Mouse (Mus musculus) spleen, embryonic (tissue): ENCODE data around the gene Gca.

ENCODE experiments used
- CTCF ChIA-PET: fragments of 350-600 bp; sonication (Branson Sonifier 250); formaldehyde crosslinking; loops from one replicate; lab custom pipeline; 2022; lab: Charles Lee

Gene Gca

DNA sequence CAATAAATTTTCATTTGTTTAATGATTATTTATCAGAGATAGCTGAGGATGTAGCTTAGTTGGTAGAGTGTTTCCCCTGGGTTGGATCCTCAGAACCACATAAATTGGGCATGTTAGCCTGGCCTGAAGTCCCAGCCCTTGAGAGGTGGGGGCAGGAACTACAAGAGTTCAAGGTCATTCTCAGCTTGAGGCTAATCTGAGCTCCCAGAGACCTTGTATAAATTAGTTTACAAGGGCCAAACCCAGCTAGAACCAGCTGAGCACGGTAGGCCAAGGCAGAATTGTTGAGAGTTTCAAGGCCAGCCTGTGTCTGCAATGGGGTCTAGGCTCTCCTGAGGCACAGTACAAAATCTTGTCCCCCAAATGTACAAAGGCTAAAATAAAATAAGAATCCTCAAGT, 1.5 kb downstream of the Gca start:
- CTCF ChIA-PET, result no interaction called here

DNA sequence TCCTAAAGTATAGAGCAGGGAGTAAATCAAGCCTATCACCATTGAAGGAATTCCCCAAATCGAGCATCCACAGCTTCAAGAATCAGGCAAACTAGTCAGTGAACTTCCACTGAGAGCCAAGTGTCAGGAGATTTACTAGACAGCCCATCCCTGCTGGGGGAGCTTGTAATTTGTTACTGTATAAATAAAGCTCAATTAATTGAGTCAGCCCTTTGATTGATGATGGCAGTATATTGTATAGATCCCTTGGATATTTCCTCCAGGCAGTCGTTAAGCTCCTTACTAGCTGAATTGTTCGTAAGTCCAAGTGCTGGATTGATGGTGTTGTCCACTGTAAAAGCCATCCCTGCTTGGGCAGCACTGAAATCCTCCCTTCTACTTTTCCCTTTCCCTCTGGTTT, 5.8 kb downstream of the Gca start:
- CTCF ChIA-PET, result no interaction called here

DNA sequence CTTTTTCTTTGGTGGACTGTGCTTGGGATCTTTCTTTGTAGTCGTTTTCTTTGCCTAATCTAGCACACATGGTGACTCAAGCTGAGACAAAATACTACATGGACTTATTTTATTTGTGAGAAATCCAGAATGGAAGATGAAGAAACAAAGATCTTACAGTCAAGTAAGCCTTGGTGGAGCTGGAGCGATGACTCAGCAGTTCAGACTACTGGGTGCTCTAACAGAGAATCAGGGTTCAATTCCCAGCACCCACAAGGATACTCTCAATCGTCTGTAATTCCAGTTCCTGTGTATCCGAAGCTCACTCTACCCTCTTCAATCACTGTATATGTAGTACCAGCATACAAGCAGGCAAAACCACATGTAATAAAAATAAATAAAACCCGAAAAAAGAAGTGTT, 6.2 kb downstream of the Gca start:
- CTCF ChIA-PET, result no interaction called here

DNA sequence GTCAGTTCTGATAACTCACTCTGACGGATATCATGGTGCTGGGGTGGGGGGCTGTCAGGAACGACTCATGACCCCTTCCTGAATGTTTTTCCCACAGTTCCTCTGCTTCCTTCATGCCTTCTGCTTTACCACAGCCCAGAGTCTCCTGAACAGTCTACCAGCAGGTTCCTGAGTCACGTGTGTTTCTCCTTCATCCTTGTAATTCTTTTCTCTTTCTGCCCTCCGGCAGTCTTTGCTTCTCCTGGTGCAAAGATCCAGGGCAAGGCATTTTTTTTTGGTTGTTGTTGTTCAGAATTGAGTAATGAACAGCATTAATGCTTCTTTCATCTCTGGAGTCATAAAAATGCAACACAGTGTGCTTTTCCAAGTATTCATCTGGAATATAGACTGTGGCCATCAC, 6.7 kb downstream of the Gca start:
- CTCF ChIA-PET, result no interaction called here

DNA sequence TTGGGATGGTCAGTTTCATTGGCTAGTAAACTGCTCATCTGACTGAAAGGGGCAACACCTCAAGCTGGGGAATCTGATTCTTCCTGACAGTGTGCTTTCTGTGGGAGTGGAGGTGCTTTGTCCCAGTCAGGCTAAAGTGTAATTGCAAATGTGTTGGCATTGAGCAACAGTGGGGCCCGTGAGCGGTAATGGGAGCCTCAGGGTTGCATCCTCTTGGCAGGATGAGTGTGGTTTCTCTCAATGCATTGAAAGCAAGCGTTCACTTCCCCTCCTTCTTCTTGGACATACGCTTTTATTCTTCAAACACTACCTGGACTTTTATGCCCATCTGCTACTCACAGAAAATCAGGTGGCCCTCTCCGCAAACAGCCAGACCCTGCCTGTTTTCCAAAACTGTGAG, 8.7 kb downstream of the Gca start:
- CTCF ChIA-PET, result no interaction called here

DNA sequence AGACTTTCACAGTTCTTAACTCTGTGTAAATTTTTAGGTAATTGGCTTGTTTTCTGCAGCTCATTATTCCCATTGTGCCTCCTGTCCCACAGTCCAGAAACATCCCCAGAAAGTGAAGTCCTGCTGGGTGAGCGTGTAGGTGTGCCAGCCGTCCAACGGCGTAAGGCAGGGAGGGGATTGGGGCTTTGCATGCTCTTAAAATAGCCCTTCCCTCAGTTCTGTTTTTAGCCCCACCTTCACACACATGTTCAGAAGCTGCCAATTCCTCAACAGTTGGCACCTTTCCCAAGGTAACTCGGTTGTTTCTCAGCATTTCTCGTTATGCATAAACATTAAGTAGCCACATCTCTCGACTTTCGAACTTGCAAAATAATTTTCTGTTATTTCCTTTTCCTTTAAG, 17.6 kb downstream of the Gca start:
- CTCF ChIA-PET, result no interaction called here

DNA sequence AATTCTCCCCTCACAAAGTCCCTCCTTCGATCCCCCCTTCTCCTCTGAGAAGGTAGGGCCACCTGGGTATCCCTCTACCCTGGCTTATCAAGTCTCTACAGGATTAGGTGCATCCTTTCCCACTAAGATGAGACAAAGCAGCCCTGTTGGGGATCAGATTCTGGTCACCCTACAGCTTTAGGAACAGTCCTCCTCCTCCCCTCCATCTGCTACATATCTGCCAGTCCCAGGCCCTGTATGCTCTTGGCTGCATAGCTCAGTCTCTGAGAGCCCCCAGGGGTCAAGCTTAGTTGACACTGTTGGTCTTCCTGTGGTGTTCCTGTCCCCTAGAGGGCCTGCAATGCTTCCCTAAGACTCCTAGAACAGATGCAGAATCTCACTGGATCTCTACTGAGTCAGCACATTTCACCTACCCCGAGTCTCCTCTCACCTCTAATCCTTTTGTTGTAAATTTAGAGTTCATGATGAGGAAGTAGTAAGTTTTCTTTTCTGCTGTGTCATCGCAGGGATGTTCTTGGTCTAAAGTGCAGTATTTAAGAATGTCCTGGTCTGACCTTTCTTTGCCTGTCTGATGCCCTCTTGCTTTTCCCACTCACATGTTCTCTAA, 21.0 kb downstream of the Gca start:
- CTCF ChIA-PET, result interaction anchor here (0.7 kb wide), 1 partner anchor 27 kb away, joined by 3 read pairs; no protein-coding TSS in a partner anchor

DNA sequence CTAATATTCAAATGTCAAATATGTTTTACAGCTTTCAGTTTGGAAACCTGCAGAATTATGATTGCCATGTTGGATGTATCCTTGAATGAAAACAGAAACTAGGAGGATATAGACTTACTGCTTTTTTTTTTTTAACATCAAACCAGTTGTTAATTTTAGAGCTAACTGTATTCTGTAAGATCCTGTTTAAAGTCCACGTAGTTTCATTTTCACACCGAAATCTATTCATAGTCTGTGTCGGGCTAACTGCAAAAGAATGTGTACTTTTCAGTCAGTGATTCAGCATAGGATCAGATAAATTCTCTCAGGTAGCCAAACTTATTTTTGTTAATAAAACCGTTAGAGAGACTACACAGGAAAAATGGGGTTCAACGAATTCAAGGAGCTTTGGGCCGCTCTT, 21.8 kb downstream of the Gca start:
- CTCF ChIA-PET, result interaction anchor here (0.7 kb wide), 1 partner anchor 28 kb away, joined by 3 read pairs; no protein-coding TSS in a partner anchor

DNA sequence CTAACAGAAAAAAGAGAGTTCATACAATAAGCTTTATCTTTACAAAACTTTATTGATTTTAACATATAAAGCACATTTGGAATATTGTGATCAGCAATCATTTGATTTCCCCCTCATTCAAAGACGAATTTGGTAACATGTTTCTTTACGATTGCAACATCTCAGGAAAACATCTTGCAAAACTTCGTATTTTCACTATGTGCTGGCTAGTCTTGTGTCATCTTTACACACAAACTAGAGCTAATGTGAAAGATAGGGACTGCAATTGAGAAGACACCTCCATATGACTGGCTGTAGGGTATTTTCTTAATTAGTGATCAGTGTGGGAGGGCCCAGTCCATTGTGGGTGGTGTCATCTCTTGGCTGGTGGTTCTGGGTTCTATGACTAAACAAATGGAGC, 42.2 kb downstream of the Gca start:
- CTCF ChIA-PET, result no interaction called here

DNA sequence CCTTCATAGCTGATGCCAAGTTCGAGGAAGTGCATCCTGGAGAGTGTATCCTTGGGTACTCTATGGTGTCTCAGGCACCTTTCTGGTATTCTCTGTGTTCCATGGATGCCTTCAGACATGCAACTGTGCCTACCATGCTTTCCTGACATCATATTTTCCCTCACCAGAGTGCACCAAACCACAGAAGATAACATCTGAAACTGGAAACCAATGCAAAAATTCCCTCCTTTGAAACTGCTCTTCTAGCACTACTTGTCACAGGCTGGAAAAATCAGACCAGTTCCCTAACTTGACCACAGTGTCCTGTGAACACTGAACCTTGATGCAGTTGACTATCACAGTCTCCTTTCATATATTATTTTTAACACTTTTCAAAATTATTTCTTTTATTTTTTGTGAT, 45.5 kb downstream of the Gca start:
- CTCF ChIA-PET, result no interaction called here

DNA sequence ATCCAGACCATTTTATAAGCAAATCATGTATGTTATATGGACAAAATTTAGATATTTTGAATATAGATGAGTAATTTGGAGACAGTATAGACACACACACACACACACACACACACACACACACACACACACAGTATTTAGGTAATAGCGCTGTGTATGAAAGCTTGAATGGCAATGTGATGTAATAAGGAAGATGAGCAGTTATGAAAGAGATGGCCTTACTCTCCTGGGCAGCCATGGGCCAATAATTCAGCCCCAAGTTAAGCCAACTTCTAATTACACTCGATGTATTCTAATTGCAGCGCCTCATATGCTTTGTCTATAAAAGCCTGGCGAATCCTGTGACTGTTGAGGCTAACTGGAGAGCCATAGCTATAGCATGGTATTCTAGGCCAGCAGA, 50.3 kb downstream of the Gca start:
- CTCF ChIA-PET, result interaction anchor here (0.7 kb wide), 1 partner anchor 110 kb away, joined by 5 read pairs; no protein-coding TSS in a partner anchor

DNA sequence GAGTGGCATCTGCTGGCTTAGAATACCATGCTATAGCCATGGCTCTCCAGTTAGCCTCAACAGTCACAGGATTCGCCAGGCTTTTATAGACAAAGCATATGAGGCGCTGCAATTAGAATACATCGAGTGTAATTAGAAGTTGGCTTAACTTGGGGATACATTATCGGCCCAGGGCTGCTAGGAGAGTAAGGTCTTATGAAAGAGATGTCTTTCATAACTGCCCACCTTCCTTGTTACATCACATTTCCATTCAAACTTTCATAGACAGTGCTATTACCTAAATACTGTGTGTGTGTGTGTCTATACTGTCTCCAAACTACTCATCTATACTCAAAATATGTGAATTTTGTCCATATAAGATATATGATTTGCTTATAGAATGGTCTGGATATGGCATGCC, 51.2 kb downstream of the Gca start:
- CTCF ChIA-PET, result no interaction called here

DNA sequence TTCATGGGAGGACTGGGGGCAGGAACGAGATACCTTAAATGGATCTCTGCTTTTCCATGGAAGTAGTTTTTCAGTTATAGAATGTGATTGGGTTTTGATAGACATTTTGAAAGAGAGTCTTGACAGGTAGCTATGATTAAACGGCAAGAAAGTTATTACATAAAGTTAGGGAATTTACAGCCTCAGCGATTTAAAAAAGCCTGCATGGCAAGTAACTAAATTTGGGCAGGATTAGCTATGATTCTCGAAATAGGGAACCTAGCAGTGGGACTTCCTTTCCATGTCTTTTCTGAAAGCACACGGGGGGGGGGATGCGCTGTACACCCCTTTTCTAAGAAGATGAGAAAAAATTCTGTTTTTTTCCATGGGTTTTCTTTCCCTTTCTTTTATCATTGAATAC, 53.2 kb downstream of the Gca start:
- CTCF ChIA-PET, result no interaction called here

DNA sequence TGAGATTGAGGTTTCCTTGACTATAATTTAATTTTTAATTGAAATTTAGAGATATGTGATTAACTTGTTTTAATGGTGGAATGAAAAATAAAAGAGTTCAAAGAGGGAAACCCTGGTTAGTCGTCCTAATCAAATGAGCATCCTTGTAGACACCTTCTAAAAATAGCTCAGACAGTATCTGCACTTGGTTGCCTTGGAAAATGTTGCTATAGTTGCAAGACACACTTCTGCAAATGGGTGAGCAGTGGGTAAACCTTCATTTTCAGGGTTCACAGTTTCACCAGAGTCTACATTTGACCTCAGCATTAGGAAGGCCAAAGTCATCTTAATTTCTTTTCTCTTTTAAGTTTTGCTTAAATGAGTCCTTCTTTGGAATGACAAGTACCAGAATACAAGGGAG, 54.3 kb downstream of the Gca start:
- CTCF ChIA-PET, result no interaction called here

DNA sequence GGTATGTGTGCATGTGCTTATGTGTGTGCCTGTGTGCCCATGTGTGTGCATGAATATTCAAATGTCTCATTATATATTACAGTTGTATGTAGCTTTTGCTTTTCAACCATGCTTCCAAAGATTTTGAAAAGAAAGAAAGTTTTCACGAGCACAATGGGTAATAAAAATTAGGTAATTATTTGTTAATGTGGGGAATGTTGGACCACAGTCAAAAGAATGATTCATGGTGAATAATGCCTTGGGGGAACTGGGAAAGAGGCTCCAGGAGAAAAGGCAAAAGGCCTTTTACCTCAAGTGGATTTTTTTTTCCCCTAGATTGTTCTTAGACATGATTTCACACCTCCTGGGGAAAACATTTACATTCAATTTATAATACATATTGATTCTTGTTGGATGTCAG, 61.9 kb downstream of the Gca start:
- CTCF ChIA-PET, result no interaction called here

DNA sequence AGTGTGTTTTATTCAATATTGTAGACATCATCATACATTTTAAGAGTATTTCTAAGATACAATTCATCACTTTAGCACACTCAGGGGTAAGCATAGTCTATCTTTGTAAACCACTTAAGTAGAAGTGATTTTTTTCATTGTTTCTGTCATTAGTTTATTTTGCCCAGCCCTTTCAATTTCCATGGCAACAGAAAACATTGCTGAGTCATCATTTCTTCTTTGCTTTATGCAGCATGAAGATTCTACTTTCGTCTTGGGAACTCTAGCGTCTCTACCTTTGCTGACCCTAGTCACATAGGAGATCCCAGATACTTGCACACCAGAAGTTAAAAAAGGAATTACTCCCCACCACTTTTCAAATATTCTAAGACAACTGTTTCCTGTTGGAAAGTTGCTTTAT, 63.6 kb downstream of the Gca start:
- CTCF ChIA-PET, result no interaction called here

DNA sequence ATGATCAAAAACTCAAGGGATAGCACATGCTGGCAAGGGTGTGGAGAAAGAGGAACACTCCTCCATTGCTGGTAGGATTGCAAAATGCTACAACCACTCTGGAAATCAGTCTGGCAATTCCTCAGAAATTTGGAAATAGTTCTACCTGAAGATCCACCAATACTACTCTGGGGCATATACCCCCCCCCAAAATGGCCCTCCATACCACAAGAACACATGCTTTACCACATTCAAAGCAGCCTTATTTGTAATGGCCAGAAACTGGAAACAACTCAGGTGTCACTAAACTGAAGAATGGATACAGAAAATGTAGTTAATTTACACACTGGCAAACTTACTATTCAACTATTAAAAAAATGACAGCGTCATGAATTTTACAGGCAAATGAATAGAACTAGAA, 66.6 kb downstream of the Gca start:
- CTCF ChIA-PET, result no interaction called here

DNA sequence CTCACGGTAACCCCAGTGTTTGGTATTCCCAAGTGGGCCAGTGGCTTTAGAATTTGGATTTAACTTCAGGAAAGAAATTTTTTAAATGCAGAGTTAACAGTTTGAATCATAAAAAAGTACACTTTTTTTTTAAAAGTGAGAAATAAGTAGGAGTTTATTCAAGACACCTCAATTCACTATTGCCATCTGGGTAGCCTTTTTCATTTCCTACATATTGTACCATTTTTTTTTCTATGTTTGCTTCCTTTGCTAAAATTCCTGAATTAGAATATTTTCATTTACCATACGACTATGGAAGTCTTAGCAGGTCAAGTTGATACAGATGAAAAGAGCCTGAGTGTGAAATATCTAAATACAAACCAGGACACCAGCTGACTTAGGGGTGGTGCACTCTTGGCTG, 79.0 kb downstream of the Gca start:
- CTCF ChIA-PET, result no interaction called here
